Mouse (Mus musculus): ENCODE measurements around the gene Fyb. TPM values are rescaled to one million over a fixed set of nuclear protein-coding genes. Genes with fewer than 3 reads are reported as not detected.

The Fyb gene
- polyA plus RNA-seq, 1 experiment from 2014 or later: 1.3 TPM

GRCm38 (mm10) chr15:6559188-6559587 is 36.5 kb downstream of the Fyb start:
- CTCF ChIA-PET: interaction anchor here (0.7 to 2.6 kb wide), 2 partner anchors 10 to 63 kb away, joined by 3 to 8 read pairs; no protein-coding TSS in a partner anchor
- in situ Hi-C loops (cut with MboI; ENCODE audit: low pct_unique_long_range_greater_than_20kb): loop anchor here (25.0 kb wide), 2 partner anchors 122 to 1322 kb away; partner anchors contain the start of genes C9 and Ptger4
- DNase-seq (ENCODE audit: low read depth, low spot score) (no peak), ATAC-seq (no peak)
- no peak for TF ChIP-seq CTCF (IDR thresholded peaks at IDR 0.05)
- H3K27me3 ChIP-seq: no peaks in the 10 kb centered on the region
- POLR2A ChIA-PET: no interaction called here

- DNase-seq (ENCODE audit: low read depth, low spot score): no peak
- POLR2A ChIA-PET: no interaction called here
Observed at GRCm38 (mm10) chr15:6560696-6561095, 38.0 kb downstream of the Fyb start.

GRCm38 (mm10) chr15:6562161-6562560 is 39.5 kb downstream of the Fyb start:
- POLR2A ChIA-PET: no interaction called here
- CTCF ChIA-PET: interaction anchor here (1.4 kb wide), 1 partner anchor 9 kb away, joined by 4 read pairs; no protein-coding TSS in a partner anchor
- no peak for TF ChIP-seq CTCF (IDR thresholded peaks at IDR 0.05)
- H3K27me3 ChIP-seq: no peaks in the 10 kb centered on the region
- ATAC-seq: no peak
- DNase-seq (ENCODE audit: low read depth, low spot score): no peak
- in situ Hi-C loops (cut with MboI; ENCODE audit: low pct_unique_long_range_greater_than_20kb): loop anchor here (25.0 kb wide), 2 partner anchors 125 to 1325 kb away; partner anchors contain the start of genes C9 and Ptger4

More at GRCm38 (mm10) chr15:6560696-6561095, 38.0 kb downstream of the Fyb start:
- no peak for ATAC-seq
- no peaks in the 10 kb centered on the region for H3K27me3 ChIP-seq
- in situ Hi-C loops (cut with MboI; ENCODE audit: low pct_unique_long_range_greater_than_20kb): loop anchor here (25.0 kb wide), 2 partner anchors 123 to 1323 kb away; partner anchors contain the start of genes C9 and Ptger4
- TF ChIP-seq CTCF (IDR thresholded peaks at IDR 0.05): no peak
- CTCF ChIA-PET: interaction anchor here (1.6 kb wide), 1 partner anchor 10 kb away, joined by 6 read pairs; no protein-coding TSS in a partner anchor

- CTCF ChIA-PET: interaction anchor here (1.3 to 1.4 kb wide), 2 partner anchors 8 to 10 kb away, joined by 4 to 5 read pairs; no protein-coding TSS in a partner anchor
- in situ Hi-C loops (cut with MboI; ENCODE audit: low pct_unique_long_range_greater_than_20kb): loop anchor here (25.0 kb wide), 2 partner anchors 125 to 1325 kb away; partner anchors contain the start of genes C9 and Ptger4
- POLR2A ChIA-PET: no interaction called here
- no peaks in the 10 kb centered on the region for H3K27me3 ChIP-seq
- no peak for ATAC-seq
- TF ChIP-seq CTCF (IDR thresholded peaks at IDR 0.05): no peak
- no peak for DNase-seq (ENCODE audit: low read depth, low spot score)
Observed at GRCm38 (mm10) chr15:6562629-6563028, 40.0 kb downstream of the Fyb start.

GRCm38 (mm10) chr15:6564977-6565421 is 42.3 kb downstream of the Fyb start:
- ChIA-PET CTCF (no interaction called here), POLR2A (interaction anchor here (0.6 kb wide), 1 partner anchor 177 kb away, joined by 5 read pairs; no protein-coding TSS in a partner anchor)
- in situ Hi-C loops (cut with MboI; ENCODE audit: low pct_unique_long_range_greater_than_20kb): loop anchor here (5.0 to 25.0 kb wide), 3 partner anchors 63 to 1328 kb away; partner anchors contain the start of genes C9 and Ptger4
- TF ChIP-seq CTCF (IDR thresholded peaks at IDR 0.05): no peak
- no peaks in the 10 kb centered on the region for H3K27me3 ChIP-seq
- DNase-seq (ENCODE audit: low read depth, low spot score) (peak; percentile 79), ATAC-seq (peak; percentile 95)

- ChIA-PET POLR2A (no interaction called here), CTCF (no interaction called here)
- in situ Hi-C loops (cut with MboI; ENCODE audit: low pct_unique_long_range_greater_than_20kb): loop anchor here (5.0 to 25.0 kb wide), 3 partner anchors 64 to 1329 kb away; partner anchors contain the start of genes C9 and Ptger4
- DNase-seq (ENCODE audit: low read depth, low spot score): no peak
- no peak for ATAC-seq
- peak; percentile 44 for TF ChIP-seq CTCF (IDR thresholded peaks at IDR 0.05)
- no peaks in the 10 kb centered on the region for H3K27me3 ChIP-seq
Observed at GRCm38 (mm10) chr15:6565873-6566272, 43.2 kb downstream of the Fyb start.

- no peaks in the 10 kb centered on the region for H3K27me3 ChIP-seq
- ATAC-seq (no peak), DNase-seq (ENCODE audit: low read depth, low spot score) (no peak)
- CTCF ChIA-PET: interaction anchor here (1.7 to 4.2 kb wide), 3 partner anchors 58 to 128 kb away, joined by 4 to 37 read pairs (median 4); no protein-coding TSS in a partner anchor
- TF ChIP-seq CTCF (IDR thresholded peaks at IDR 0.05): no peak
- in situ Hi-C loops (cut with MboI; ENCODE audit: low pct_unique_long_range_greater_than_20kb): loop anchor here (5.0 to 25.0 kb wide), 3 partner anchors 66 to 1331 kb away; partner anchors contain the start of genes C9 and Ptger4
- POLR2A ChIA-PET: no interaction called here
Observed at GRCm38 (mm10) chr15:6567993-6568392, 45.3 kb downstream of the Fyb start.

- in situ Hi-C loops (cut with MboI; ENCODE audit: low pct_unique_long_range_greater_than_20kb): loop anchor here (5.0 to 25.0 kb wide), 3 partner anchors 66 to 1331 kb away; partner anchors contain the start of genes C9 and Ptger4
- no peak for ATAC-seq
- DNase-seq (ENCODE audit: low read depth, low spot score): no peak
- ChIA-PET CTCF (interaction anchor here (1.7 to 4.2 kb wide), 4 partner anchors 11 to 129 kb away, joined by 4 to 37 read pairs (median 8); no protein-coding TSS in a partner anchor), POLR2A (no interaction called here)
- H3K27me3 ChIP-seq: no peaks in the 10 kb centered on the region
- no peak for TF ChIP-seq CTCF (IDR thresholded peaks at IDR 0.05)
Observed at GRCm38 (mm10) chr15:6568605-6569004, 46.0 kb downstream of the Fyb start.

- POLR2A ChIA-PET: interaction anchor here (0.6 kb wide), 1 partner anchor 275 kb away, joined by 3 read pairs; no protein-coding TSS in a partner anchor
- TF ChIP-seq CTCF (IDR thresholded peaks at IDR 0.05): no peak
Observed at GRCm38 (mm10) chr15:6569074-6569473, 46.4 kb downstream of the Fyb start.

GRCm38 (mm10) chr15:6570164-6570861 is 47.7 kb downstream of the Fyb start:
- no peaks in the 10 kb centered on the region for H3K27me3 ChIP-seq
- POLR2A ChIA-PET: no interaction called here
- DNase-seq (ENCODE audit: low read depth, low spot score) (no peak), ATAC-seq (no peak)
- in situ Hi-C loops (cut with MboI; ENCODE audit: low pct_unique_long_range_greater_than_20kb): loop anchor here (5.0 to 25.0 kb wide), 3 partner anchors 133 to 1333 kb away; partner anchors contain the start of genes C9 and Ptger4
- CTCF ChIA-PET: interaction anchor here (0.7 to 4.2 kb wide), 28 partner anchors 8 to 335 kb away, joined by 3 to 37 read pairs (median 4); no protein-coding TSS in a partner anchor
- no peak for TF ChIP-seq CTCF (IDR thresholded peaks at IDR 0.05)

More at GRCm38 (mm10) chr15:6569074-6569473, 46.4 kb downstream of the Fyb start:
- no peaks in the 10 kb centered on the region for H3K27me3 ChIP-seq
- in situ Hi-C loops (cut with MboI; ENCODE audit: low pct_unique_long_range_greater_than_20kb): loop anchor here (5.0 to 25.0 kb wide), 3 partner anchors 67 to 1332 kb away; partner anchors contain the start of genes C9 and Ptger4
- DNase-seq (ENCODE audit: low read depth, low spot score) (no peak), ATAC-seq (no peak)
- CTCF ChIA-PET: interaction anchor here (1.0 to 4.2 kb wide), 7 partner anchors 11 to 330 kb away, joined by 3 to 37 read pairs (median 13); no protein-coding TSS in a partner anchor

All from Patski (cell line).